Mouse (Mus musculus) embryo, embryonic 10 days (tissue): ENCODE measurements around the gene Fundc1.
"Not testable (repeated sequence)": the region's sequence is repeated elsewhere in the genome, so short reads cannot be mapped to it uniquely, and the experiment has no call there.

Source experiments
- DNase-seq: peaks from one replicate; pipeline ENCODE4 v3.0.0-alpha.2; 2015; ENCODE audit warnings: low spot score

Fundc1 gene

GRCm38 (mm10) chrX:17571621-17572459, at the start of gene Fundc1:
Gene Fundc1, minus strand, starts transcription at chrX:17572325.
- peak; percentile 95 for DNase-seq

GRCm38 (mm10) chrX:17611253-17611652, 39.1 kb upstream of the Fundc1 start:
- DNase-seq, result no peak

DNA sequence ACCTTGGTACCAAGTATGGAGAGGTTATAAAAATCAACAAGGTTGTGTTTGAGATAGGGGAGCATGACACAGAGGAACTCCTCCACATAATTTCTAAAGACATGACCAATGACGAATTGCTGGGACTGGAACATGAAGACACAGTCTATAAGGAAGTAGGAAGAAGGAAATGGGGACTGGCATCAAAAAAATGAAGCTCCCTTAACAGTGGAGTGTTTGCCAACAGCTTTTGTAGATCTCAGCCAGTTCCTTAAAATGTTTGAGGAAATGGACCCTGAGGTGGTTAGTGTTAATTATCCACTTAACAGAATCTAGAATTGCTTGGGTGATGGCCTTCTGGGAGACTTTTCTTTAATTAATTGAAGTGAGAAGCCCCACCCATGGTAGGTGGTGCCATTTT, 36.6 kb upstream of the Fundc1 start:
- DNase-seq, result no peak

- no peak for DNase-seq
These were observed 35.5 kb upstream of the Fundc1 start for GRCm38 (mm10) chrX:17607668-17608067.

DNA sequence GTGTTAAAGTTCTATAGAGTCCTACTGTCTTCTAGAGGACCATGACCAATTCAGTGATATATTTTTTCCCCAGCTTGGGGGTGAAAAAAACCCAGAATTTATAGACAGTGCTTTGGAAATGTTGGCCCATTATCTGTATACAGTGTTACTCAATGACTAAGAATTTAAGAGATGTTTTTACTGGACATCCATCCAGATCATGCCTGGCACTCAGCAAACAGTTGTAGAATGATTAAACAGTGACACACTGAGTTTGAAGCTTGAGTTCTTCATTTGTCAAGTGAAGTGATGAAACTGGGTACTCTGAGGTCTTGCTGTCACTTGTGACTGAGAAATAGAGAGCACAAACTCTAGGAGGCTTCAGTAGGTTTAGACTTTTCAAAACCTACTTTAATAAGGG, 21.2 kb upstream of the Fundc1 start:
- DNase-seq, result no peak

DNA sequence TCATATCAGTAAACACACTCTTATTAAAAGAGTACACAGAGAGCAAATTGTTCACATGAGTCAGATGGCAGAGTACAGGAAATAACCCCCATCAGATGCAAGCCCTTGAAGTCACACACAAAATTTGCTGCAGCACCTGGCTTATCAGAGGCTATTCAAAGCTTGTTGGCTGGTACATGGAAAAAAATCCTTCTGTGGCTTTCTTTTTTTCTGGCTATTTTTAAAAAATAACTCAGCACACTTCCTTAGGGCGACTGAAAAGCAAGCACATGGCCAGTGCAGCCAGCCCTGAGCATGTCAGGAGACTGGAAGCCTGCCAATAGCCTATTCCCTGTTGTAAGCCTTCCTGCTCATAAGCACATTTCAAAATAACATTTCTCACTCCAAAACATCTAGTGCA, 18.6 kb upstream of the Fundc1 start:
- no peak for DNase-seq

DNA sequence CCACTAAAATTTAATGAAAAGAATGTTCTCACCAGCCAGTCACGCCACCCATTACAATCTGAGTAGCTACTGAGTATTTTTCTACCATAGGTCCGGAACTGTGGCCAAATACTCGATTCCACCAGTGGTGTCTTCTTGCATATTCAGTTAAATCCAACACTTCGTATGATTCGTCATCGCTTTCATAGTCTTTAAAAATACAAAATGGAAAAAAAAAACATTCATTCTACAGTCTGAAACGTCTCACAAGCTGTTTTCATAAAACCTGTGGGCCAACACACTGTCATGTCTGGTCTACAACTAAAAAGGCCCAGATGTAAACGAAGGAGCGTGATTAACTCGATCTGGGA, 879 bp downstream of the Fundc1 start:
- peak; percentile 7 for DNase-seq

DNA sequence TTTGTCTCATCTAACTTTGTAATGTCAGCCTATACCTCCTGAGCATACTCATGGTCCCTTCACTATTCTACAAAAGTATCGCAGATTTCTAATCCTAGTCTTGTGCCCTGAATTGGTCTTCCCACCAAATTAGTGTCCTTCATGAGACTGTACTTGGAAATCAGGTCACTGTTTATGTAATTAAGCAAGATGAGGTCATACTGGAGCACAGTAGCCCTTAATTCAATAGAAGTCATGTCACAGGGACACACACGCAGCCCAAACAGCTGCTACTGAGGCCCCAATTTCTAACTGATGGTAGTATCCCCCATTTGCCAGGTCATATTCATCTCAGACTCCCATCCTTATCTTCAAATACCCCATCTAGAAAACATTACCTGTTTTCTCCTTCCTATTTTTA, 3.5 kb downstream of the Fundc1 start:
- no peak for DNase-seq

DNA sequence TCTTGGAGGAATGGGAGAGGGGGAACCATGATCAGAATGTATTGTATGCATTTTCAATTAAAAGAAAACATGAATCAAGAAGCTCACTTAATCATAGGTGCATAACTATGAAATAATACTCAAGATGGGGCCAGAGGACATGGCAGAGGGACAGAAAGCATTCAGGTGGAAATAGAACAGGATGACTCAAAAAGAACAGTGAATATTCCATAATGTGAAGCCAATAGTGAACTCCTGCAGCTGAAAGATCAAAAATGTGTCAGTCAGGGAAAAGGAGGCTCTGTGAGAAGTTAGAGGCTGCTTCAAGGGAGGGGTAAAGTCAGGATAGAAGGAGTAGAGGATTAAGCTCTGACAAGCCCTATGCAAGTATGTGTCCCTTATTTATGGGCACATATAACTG, 6.4 kb downstream of the Fundc1 start:
- DNase-seq, result no peak

DNA sequence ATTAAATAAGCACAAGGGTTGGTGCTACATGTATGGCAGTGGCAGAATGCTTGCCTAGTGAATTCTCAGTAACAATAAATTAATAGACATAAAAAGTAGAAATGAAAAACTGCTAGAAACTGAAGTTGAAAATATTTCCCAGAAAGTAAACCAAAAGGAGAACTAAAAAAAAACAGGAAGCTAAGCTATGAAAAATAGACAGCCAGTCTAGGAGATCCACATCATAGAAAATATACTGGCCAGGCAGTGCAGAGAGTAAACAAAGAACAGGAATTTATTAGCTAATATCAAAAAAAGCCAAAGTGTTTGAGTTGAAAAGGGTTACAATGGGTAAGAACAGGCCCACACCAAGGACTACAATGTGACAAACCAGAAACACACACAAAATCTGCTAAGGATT, 7.4 kb downstream of the Fundc1 start:
- DNase-seq, result no peak

GRCm38 (mm10) chrX:17558746-17559145, 13.4 kb downstream of the Fundc1 start:
- DNase-seq, result no peak

GRCm38 (mm10) chrX:17554488-17554887, 17.6 kb downstream of the Fundc1 start:
- no peak for DNase-seq

- not testable (repeated sequence) for DNase-seq
These were observed 20.5 kb downstream of the Fundc1 start for GRCm38 (mm10) chrX:17551586-17551985.

- DNase-seq, result peak; percentile 44
These were observed 24.9 kb downstream of the Fundc1 start for GRCm38 (mm10) chrX:17547143-17547806.

DNA sequence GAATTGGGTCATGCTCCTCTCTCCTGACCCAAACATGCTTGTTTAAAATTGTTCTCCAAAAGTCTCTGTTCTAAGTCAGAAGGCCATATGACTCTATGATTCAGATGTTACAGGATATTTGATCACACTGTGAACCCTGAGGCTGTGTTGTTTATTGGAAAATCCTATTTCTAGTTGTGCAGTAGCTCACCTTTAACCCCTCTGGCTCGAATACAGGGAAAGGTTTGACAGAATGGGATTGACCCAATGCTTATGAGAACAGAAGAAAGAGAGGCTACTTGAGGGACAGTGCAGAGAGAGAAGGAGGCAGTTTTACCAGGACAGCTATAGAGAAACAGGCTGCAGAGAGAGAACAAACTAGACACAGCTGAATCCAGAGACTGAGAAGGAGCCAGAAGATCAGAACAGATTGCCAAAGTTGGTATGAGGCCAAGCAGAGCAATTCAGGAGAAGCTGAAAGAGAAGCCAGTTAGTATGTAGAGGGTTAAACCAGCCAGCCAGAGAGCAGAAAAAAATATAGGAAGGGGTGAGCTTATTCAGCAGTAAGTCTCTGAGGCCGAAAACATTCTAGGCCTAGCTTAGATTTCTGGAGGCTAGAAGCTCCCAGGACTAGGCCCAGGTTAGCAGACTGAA, 27.1 kb downstream of the Fundc1 start:
- no peak for DNase-seq

DNA sequence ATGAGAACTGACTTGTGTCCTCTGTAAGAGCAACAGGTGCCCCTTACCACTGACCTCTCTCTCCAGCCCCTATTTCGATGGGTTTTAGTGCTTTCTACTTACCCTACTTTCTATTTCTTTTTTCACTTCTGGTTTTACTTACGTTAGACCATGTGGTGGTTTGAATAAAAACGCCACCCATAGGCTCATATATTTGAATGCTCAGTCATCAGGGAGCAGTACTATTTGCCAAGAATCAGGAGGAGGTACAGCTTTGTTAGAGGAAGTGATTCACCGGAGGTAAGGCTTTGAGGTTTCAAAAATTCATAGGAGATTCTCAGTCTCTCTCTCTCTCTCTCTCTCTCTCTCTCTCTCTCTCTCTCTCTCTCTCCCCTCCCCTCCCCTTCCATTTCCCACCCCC, 34.4 kb downstream of the Fundc1 start:
- DNase-seq, result no peak

- DNase-seq, result no peak
These were observed 45.1 kb downstream of the Fundc1 start for GRCm38 (mm10) chrX:17527008-17527407.

DNA sequence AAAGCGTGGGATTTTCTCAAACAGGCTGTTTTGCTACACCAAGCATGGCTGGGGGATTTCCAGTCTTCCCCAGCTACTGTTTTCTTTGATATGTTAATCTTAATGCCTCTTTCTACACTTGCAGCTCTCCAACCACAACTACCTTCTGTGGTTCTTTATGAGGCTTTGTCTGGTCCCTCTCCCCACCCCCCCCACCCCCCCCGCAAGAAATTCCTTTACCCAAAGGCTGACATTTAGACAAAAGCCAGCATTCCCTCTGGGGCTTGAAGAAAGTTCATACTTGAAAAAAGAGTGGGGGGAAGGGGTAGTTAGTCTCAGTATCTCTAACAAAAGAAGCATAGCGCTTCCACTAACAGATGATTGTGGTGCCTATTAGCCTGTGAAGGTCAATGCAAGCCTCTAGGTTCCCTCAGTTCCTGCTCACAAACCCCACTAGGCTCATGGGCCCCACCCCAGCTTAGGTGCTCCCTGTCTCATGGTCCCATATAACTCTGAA, 50.9 kb downstream of the Fundc1 start:
- DNase-seq, result peak; percentile 40

DNA sequence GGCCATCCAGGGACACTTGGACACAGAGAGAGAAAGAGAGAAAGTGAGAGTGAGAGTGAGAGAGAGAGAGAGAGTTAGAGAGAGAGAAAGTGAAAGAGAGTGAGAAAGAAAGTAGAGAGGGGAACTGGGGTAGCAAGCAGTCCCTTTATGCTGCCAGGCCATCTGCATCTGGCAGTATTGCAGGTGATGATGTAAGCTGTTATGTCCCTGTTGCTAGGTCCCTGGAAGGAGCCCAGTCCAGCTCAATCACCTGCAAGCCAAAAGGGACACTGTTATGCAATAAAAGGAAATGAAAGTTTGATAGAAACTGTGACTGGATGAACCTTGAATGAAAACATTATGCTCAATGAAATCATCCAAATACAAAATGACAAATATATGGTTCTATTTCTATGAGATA, 52.0 kb downstream of the Fundc1 start:
- no peak for DNase-seq

GRCm38 (mm10) chrX:17514012-17514411, 58.1 kb downstream of the Fundc1 start:
- no peak for DNase-seq

GRCm38 (mm10) chrX:17512021-17512602, 60.0 kb downstream of the Fundc1 start:
- no peak for DNase-seq
